Mouse (Mus musculus): ENCODE measurements around the gene Fgfr2. TPM values are rescaled to one million over a fixed set of nuclear protein-coding genes. Genes with fewer than 3 reads are reported as not detected.

Gene Fgfr2
- total and polyA plus RNA-seq, 2 experiments from 2014 or later, result 12.1 to 32.6 TPM

GRCm38 (mm10) chr7:132764896-132765491 is 358.2 kb downstream of the Fgfr2 start:
- DNase-seq (ENCODE audit: low spot score) (no peak), ATAC-seq (ENCODE audit: low FRiP score) (no peak)
- Histone ChIP-seq H3K4me1 (ENCODE audit: insufficient read depth, low read length) (peaks cover 3% of the 10 kb centered on the region; the same call in 1 of the 2 replicates), H3K27me3 (ENCODE audit: insufficient read depth, low read length) (no peaks in the 10 kb centered on the region), H3K9ac (replicated peaks; ENCODE audit: low read length, poor library complexity, severe bottlenecking) (no peak overlapping the region), H3K4me2 (ENCODE audit: low read depth, low read length, poor library complexity, severe bottlenecking) (no peak overlapping the region), H3K27ac (ENCODE audit: low read depth, low read length) (no peak overlapping the region), H3K9me3 (ENCODE audit: low read length) (no peaks in the 10 kb centered on the region), H3K4me3 (ENCODE audit: low read depth, low read length) (no peak overlapping the region), H3K36me3 (ENCODE audit: insufficient read depth, low read length) (no peaks in the 10 kb centered on the region)
- no peak for TF ChIP-seq CTCF (IDR thresholded peaks at IDR 0.05)
- 74% methylated on average over 4 of the region's 4 CpGs for WGBS

- peaks cover 3% of the 10 kb centered on the region; the same call in 1 of the 2 replicates for H3K4me1 ChIP-seq (ENCODE audit: insufficient read depth, low read length)
- H3K27me3 ChIP-seq (ENCODE audit: insufficient read depth, low read length), result no peaks in the 10 kb centered on the region
- no peak overlapping the region for H3K9ac ChIP-seq (replicated peaks; ENCODE audit: low read length, poor library complexity, severe bottlenecking)
- H3K36me3 ChIP-seq (ENCODE audit: insufficient read depth, low read length), result peaks cover 3% of the 10 kb centered on the region; the same call in 1 of the 2 replicates
- TF ChIP-seq CTCF (IDR thresholded peaks at IDR 0.05), result no peak
- DNase-seq (ENCODE audit: low spot score) (no peak), ATAC-seq (ENCODE audit: low FRiP score) (no peak)
- WGBS, result 93% methylated on average over 4 of the region's 4 CpGs
- no peaks in the 10 kb centered on the region for H3K9me3 ChIP-seq (ENCODE audit: low read length)
- H3K4me3 ChIP-seq (ENCODE audit: low read depth, low read length), result no peak overlapping the region
- H3K27ac ChIP-seq (ENCODE audit: low read depth, low read length), result no peak overlapping the region
- H3K4me2 ChIP-seq (ENCODE audit: low read depth, low read length, poor library complexity, severe bottlenecking), result no peak overlapping the region
These were observed 358.8 kb downstream of the Fgfr2 start for GRCm38 (mm10) chr7:132764314-132764713.

GRCm38 (mm10) chr7:132763911-132764310 is 359.2 kb downstream of the Fgfr2 start:
- H3K4me1 ChIP-seq (ENCODE audit: insufficient read depth, low read length), result peaks cover 3% of the 10 kb centered on the region; the same call in 1 of the 2 replicates
- H3K27ac ChIP-seq (ENCODE audit: low read depth, low read length), result no peak overlapping the region
- TF ChIP-seq CTCF (IDR thresholded peaks at IDR 0.05), result no peak
- WGBS, result 93% methylated on average over 5 of the region's 5 CpGs
- H3K4me3 ChIP-seq (ENCODE audit: low read depth, low read length), result no peak overlapping the region
- H3K27me3 ChIP-seq (ENCODE audit: insufficient read depth, low read length), result no peaks in the 10 kb centered on the region
- DNase-seq (ENCODE audit: low spot score) (no peak), ATAC-seq (ENCODE audit: low FRiP score) (no peak)
- H3K9me3 ChIP-seq (ENCODE audit: low read length), result no peaks in the 10 kb centered on the region
- H3K4me2 ChIP-seq (ENCODE audit: low read depth, low read length, poor library complexity, severe bottlenecking), result no peak overlapping the region
- H3K9ac ChIP-seq (replicated peaks; ENCODE audit: low read length, poor library complexity, severe bottlenecking), result no peak overlapping the region
- H3K36me3 ChIP-seq (ENCODE audit: insufficient read depth, low read length), result peaks cover 5% of the 10 kb centered on the region; the same call in 1 of the 2 replicates

- no peak overlapping the region for H3K4me2 ChIP-seq (ENCODE audit: low read depth, low read length, poor library complexity, severe bottlenecking)
- TF ChIP-seq CTCF (IDR thresholded peaks at IDR 0.05), result no peak
- no peaks in the 10 kb centered on the region for H3K9me3 ChIP-seq (ENCODE audit: low read length)
- no peaks in the 10 kb centered on the region for H3K27me3 ChIP-seq (ENCODE audit: insufficient read depth, low read length)
- no peak for DNase-seq (ENCODE audit: low spot score)
- no peak overlapping the region for H3K9ac ChIP-seq (replicated peaks; ENCODE audit: low read length, poor library complexity, severe bottlenecking)
- WGBS, result 96% methylated on average over 6 of the region's 6 CpGs
- peaks cover 7% of the 10 kb centered on the region; the same call in 1 of the 2 replicates for H3K36me3 ChIP-seq (ENCODE audit: insufficient read depth, low read length)
- ATAC-seq (ENCODE audit: low FRiP score), result no peak
- H3K4me3 ChIP-seq (ENCODE audit: low read depth, low read length), result no peak overlapping the region
- peaks cover 3% of the 10 kb centered on the region; the same call in 1 of the 2 replicates for H3K4me1 ChIP-seq (ENCODE audit: insufficient read depth, low read length)
- no peak overlapping the region for H3K27ac ChIP-seq (ENCODE audit: low read depth, low read length)
These were observed 359.8 kb downstream of the Fgfr2 start for GRCm38 (mm10) chr7:132763351-132763750.

GRCm38 (mm10) chr7:132761409-132761808 is 361.7 kb downstream of the Fgfr2 start:
- no peak for DNase-seq (ENCODE audit: low spot score)
- Histone ChIP-seq H3K27ac (ENCODE audit: low read depth, low read length) (no peak overlapping the region), H3K36me3 (ENCODE audit: insufficient read depth, low read length) (peaks cover 13% of the 10 kb centered on the region), H3K9ac (replicated peaks; ENCODE audit: low read length, poor library complexity, severe bottlenecking) (no peak overlapping the region), H3K4me1 (ENCODE audit: insufficient read depth, low read length) (no peaks in the 10 kb centered on the region), H3K9me3 (ENCODE audit: low read length) (no peaks in the 10 kb centered on the region), H3K4me3 (ENCODE audit: low read depth, low read length) (no peak overlapping the region), H3K27me3 (ENCODE audit: insufficient read depth, low read length) (no peaks in the 10 kb centered on the region), H3K4me2 (ENCODE audit: low read depth, low read length, poor library complexity, severe bottlenecking) (no peak overlapping the region)
- WGBS, result 94% methylated on average over 2 of the region's 2 CpGs
- no peak for ATAC-seq (ENCODE audit: low FRiP score)
- TF ChIP-seq CTCF (IDR thresholded peaks at IDR 0.05), result no peak

- Histone ChIP-seq H3K4me3 (ENCODE audit: low read depth, low read length) (no peak overlapping the region), H3K9ac (replicated peaks; ENCODE audit: low read length, poor library complexity, severe bottlenecking) (no peak overlapping the region), H3K36me3 (ENCODE audit: insufficient read depth, low read length) (peaks cover 13% of the 10 kb centered on the region), H3K9me3 (ENCODE audit: low read length) (no peaks in the 10 kb centered on the region), H3K4me2 (ENCODE audit: low read depth, low read length, poor library complexity, severe bottlenecking) (no peak overlapping the region), H3K27me3 (ENCODE audit: insufficient read depth, low read length) (no peaks in the 10 kb centered on the region), H3K4me1 (ENCODE audit: insufficient read depth, low read length) (no peaks in the 10 kb centered on the region), H3K27ac (ENCODE audit: low read depth, low read length) (no peak overlapping the region)
- DNase-seq (ENCODE audit: low spot score) (no peak), ATAC-seq (ENCODE audit: low FRiP score) (no peak)
- no peak for TF ChIP-seq CTCF (IDR thresholded peaks at IDR 0.05)
- WGBS, result 97% methylated on average over 6 of the region's 6 CpGs
These were observed 362.5 kb downstream of the Fgfr2 start for GRCm38 (mm10) chr7:132760589-132761180.

Data from midbrain, postnatal 0 days (tissue).